Mouse (Mus musculus): ENCODE measurements around the gene Slc6a12. TPM values are rescaled to one million over a fixed set of nuclear protein-coding genes. Genes with fewer than 3 reads are reported as not detected.
A peak's percentile ranks its signal among the peaks of the same experiment; 100 is the strongest.

Slc6a12 gene
- polyA plus RNA-seq, 1 experiment from 2014 or later: 0.44 TPM

- Histone ChIP-seq H3K4me1 (replicated peaks) (peaks cover 43% of the 10 kb centered on the region), H3K4me2 (no peak overlapping the region), H3K9ac (no peak overlapping the region), H3K36me3 (peaks cover 16% of the 10 kb centered on the region), H3K4me3 (no peak overlapping the region), H3K27me3 (peaks cover 17% of the 10 kb centered on the region; the same call in 1 of the 2 replicates), H3K9me3 (no peaks in the 10 kb centered on the region), H3K27ac (no peak overlapping the region)
- WGBS: 49% methylated on average over 10 of the region's 10 CpGs
- ATAC-seq (ENCODE audit: low FRiP score): no peak
Observed at GRCm38 (mm10) chr6:121382071-121382470, 39.2 kb downstream of the Slc6a12 start.

- ATAC-seq (ENCODE audit: low FRiP score): no peak
- no peak overlapping the region for H3K4me2 ChIP-seq
- peaks cover 16% of the 10 kb centered on the region; the same call in 1 of the 2 replicates for H3K27me3 ChIP-seq
- WGBS: 83% methylated on average over 3 of the region's 3 CpGs
- no peak overlapping the region for H3K27ac ChIP-seq
- peaks cover 25% of the 10 kb centered on the region for H3K36me3 ChIP-seq
- no peak overlapping the region for H3K4me3 ChIP-seq
- H3K9ac ChIP-seq: no peak overlapping the region
- peaks cover 33% of the 10 kb centered on the region for H3K4me1 ChIP-seq (replicated peaks)
- H3K9me3 ChIP-seq: no peaks in the 10 kb centered on the region
Observed at GRCm38 (mm10) chr6:121385397-121385796, 42.5 kb downstream of the Slc6a12 start.

- H3K9ac ChIP-seq: no peak overlapping the region
- no peak overlapping the region for H3K27ac ChIP-seq
- H3K27me3 ChIP-seq: no peaks in the 10 kb centered on the region
- H3K4me1 ChIP-seq (replicated peaks): no peaks in the 10 kb centered on the region
- no peak for ATAC-seq (ENCODE audit: low FRiP score)
- H3K9me3 ChIP-seq: peaks cover 7% of the 10 kb centered on the region; the same call in 1 of the 2 replicates
- H3K4me3 ChIP-seq: no peak overlapping the region
- H3K4me2 ChIP-seq: no peak overlapping the region
- WGBS: 94% methylated on average over 4 of the region's 4 CpGs
- H3K36me3 ChIP-seq: peaks cover 31% of the 10 kb centered on the region
Observed at GRCm38 (mm10) chr6:121392610-121393252, 49.9 kb downstream of the Slc6a12 start.

DNA sequence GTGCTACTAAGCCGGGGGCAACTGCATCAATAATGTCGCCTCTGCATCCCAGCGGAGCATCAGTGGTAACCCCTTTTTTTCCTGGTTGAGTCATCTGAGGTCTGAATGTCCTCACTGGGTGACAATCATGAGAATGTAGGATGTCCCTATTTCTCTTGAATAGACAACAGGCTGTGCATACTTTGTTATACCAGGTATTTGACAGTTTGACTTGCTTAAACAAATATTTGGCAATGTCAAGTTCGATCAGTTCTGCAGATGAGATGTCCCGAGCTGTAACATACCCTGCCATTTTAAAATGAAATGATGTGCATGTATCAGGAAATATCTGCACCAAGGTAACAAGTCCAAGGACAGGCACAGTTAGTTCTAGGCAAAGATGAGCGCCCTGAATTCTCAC lies 58.3 kb downstream of the Slc6a12 start:
- no peak overlapping the region for H3K9ac ChIP-seq
- WGBS: 93% methylated on average over 6 of the region's 6 CpGs

DNA sequence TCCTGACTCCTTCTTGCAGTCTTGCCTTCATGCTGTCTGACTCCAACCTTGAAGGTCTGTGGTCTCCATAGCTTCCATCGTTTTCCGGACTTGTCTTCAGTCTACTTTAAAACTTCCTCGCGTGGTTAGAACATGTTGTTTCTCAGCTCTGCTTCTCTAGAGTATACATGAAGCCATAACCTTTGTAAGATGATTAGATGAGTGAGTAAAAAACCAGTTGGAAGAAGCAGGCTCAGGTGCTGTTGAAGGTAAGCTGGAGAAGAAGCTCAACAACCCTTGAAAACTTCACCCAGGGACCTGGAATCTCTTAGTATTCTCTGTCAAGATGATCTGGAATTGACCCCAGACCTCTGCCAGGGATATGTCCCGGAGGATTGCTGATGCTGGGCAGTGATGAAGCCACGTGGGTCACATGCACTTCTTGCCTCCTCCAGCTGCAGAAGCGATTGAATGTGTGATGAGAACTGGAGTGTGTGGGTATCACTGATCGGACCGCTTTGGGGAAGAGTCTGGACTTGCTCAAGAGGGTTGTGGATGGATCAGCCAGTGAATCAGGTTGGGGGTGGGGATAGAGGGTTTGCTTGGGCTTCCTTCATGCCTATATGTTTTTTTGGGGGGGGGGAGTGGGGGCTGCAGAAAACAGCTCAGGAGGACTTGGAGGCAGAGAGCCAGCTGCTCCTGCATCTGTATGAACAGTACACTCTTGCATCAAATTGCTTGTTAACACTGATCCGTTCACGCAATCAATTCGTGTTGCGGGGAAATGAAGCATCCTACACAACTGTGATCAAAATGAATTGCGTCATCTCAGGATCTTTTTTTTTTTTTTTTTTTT lies 59.2 kb downstream of the Slc6a12 start:
- ATAC-seq (ENCODE audit: low FRiP score): peak; percentile 50
- Histone ChIP-seq H3K27ac (peak overlapping the region; percentile 84), H3K4me2 (no peak overlapping the region), H3K4me1 (replicated peaks) (peaks cover 20% of the 10 kb centered on the region), H3K9ac (no peak overlapping the region), H3K36me3 (no peaks in the 10 kb centered on the region), H3K27me3 (no peaks in the 10 kb centered on the region), H3K4me3 (no peak overlapping the region), H3K9me3 (no peaks in the 10 kb centered on the region)
- 71% methylated on average over 14 of the region's 14 CpGs for WGBS

More for the DNA sequence above, 58.3 kb downstream of the Slc6a12 start:
- no peak for ATAC-seq (ENCODE audit: low FRiP score)
- Histone ChIP-seq H3K36me3 (no peaks in the 10 kb centered on the region), H3K9me3 (no peaks in the 10 kb centered on the region), H3K27ac (no peak overlapping the region), H3K4me2 (no peak overlapping the region), H3K27me3 (no peaks in the 10 kb centered on the region), H3K4me1 (replicated peaks) (peaks cover 20% of the 10 kb centered on the region), H3K4me3 (no peak overlapping the region)

- Histone ChIP-seq H3K9me3 (no peaks in the 10 kb centered on the region), H3K4me3 (no peak overlapping the region), H3K4me1 (replicated peaks) (peaks cover 26% of the 10 kb centered on the region), H3K9ac (peak overlapping the region; percentile 53; the same call in 1 of the 2 replicates), H3K27me3 (no peaks in the 10 kb centered on the region), H3K27ac (peak overlapping the region; percentile 84), H3K4me2 (no peak overlapping the region), H3K36me3 (no peaks in the 10 kb centered on the region)
- 57% methylated on average over 8 of the region's 8 CpGs for WGBS
- peak; percentile 59 for ATAC-seq (ENCODE audit: low FRiP score)
Observed at GRCm38 (mm10) chr6:121402661-121403244, 59.9 kb downstream of the Slc6a12 start.

DNA sequence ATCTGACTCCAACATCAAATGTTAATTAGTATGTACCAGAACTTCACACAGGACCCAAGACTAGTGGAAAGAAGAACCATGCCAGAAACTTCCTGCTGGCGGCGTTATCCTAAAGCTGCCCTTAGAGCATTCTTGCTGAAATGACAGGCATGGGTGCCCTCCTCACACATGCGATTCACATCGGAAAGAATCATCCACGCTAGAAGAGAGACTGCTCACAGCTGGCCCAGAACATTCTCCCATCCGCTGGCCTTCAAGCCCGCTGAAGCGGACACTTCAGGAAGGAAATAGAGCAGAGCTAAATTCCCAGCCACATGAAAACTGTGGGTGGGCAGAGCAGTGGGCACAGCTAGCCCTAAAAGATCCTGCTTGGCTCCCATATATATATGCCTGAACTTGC lies 62.4 kb downstream of the Slc6a12 start:
- H3K4me3 ChIP-seq: no peak overlapping the region
- 92% methylated on average over 8 of the region's 8 CpGs for whole genome bisulfite sequencing
- peaks cover 31% of the 10 kb centered on the region for H3K4me1 ChIP-seq (replicated peaks)
- H3K27me3 ChIP-seq: peaks cover 9% of the 10 kb centered on the region; the same call in 1 of the 2 replicates
- H3K27ac ChIP-seq: no peak overlapping the region
- H3K36me3 ChIP-seq: no peaks in the 10 kb centered on the region
- H3K4me2 ChIP-seq: no peak overlapping the region
- no peak for ATAC-seq (ENCODE audit: low FRiP score)
- H3K9me3 ChIP-seq: no peaks in the 10 kb centered on the region
- no peak overlapping the region for H3K9ac ChIP-seq

GRCm38 (mm10) chr6:121407571-121408011 lies 64.7 kb downstream of the Slc6a12 start:
- Histone ChIP-seq H3K4me3 (no peak overlapping the region), H3K9ac (peak overlapping the region; percentile 36; the same call in 1 of the 2 replicates), H3K4me2 (no peak overlapping the region), H3K9me3 (no peaks in the 10 kb centered on the region), H3K4me1 (replicated peaks) (peaks cover 32% of the 10 kb centered on the region), H3K27me3 (peaks cover 32% of the 10 kb centered on the region), H3K36me3 (peaks cover 2% of the 10 kb centered on the region; the same call in 1 of the 2 replicates), H3K27ac (peak overlapping the region; percentile 85)
- whole genome bisulfite sequencing: 22% methylated on average over 5 of the region's 5 CpGs
- ATAC-seq (ENCODE audit: low FRiP score): no peak; the same call in 1 of the 2 replicates

DNA sequence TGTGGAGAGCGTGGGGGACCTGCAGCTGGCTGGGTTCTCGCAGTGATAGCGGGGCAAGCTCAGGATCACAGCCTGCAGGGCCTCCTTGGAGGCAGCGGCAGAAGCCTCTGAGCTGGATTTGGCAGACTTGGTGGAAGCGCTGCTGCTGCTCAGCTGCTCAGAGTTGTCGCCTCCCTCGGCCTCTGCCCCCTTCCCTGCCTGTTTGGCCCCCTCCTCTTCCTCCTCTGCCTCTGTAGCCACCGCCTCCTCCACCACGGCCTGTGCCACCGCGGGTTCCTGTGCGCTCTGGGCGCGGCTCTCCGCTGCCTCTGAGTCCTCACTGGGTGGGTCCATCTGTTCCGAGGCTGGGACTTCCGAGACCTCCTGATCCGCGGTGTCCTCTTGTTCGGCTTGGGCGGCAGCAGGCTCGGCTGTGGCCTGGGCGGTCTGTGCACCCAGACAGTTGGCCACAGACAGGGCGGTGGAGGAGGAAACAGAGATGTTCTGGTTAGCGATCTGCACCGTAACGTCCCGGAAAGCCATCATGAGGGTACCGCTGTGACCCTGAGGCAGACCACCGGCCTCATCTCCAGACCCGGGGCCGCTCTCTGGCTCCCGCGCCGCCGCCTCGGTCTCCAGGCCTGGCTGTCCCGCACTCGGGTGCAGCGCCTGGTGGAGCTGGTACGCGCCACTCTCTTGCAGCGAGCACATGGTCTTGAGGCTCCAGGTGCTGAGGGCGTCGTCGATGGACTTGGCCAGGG lies 69.9 kb downstream of the Slc6a12 start:
- peak overlapping the region; percentile 17 for H3K4me3 ChIP-seq
- no peak; the same call in 1 of the 2 replicates for ATAC-seq (ENCODE audit: low FRiP score)
- 4% methylated on average over 40 of the region's 46 CpGs for WGBS
- H3K9me3 ChIP-seq: no peaks in the 10 kb centered on the region
- H3K4me2 ChIP-seq: peak overlapping the region; percentile 43
- H3K4me1 ChIP-seq (replicated peaks): peaks cover 20% of the 10 kb centered on the region
- peak overlapping the region; percentile 19 for H3K9ac ChIP-seq
- peaks cover 7% of the 10 kb centered on the region; the same call in 1 of the 2 replicates for H3K36me3 ChIP-seq
- H3K27ac ChIP-seq: no peak overlapping the region
- H3K27me3 ChIP-seq: peaks cover 61% of the 10 kb centered on the region
